Mouse (Mus musculus): ENCODE measurements around the gene Myo9b. TPM values are rescaled to one million over a fixed set of nuclear protein-coding genes. Genes with fewer than 3 reads are reported as not detected.

Myo9b gene
- total RNA-seq, 1 experiment: 36.1 TPM

GRCm38 (mm10) chr8:71297439-71297838 lies 24.9 kb downstream of the Myo9b start:
- Histone ChIP-seq H3K4me3 (ENCODE audit: insufficient read depth in 1 of 2, low read depth in 1 of 2, low read length in 2 of 2, poor library complexity in 1 of 2, severe bottlenecking in 1 of 2) (no peak overlapping the region), H3K36me3 (ENCODE audit: control insufficient read depth, insufficient read depth, low read length, poor library complexity, severe bottlenecking) (no peaks in the 10 kb centered on the region; the same call in 1 of the 2 replicates), H3K4me1 (ENCODE audit: control insufficient read depth in 2 of 2, insufficient read depth in 2 of 2, low read length in 2 of 2, poor library complexity in 1 of 2) (no peaks in the 10 kb centered on the region), H3K9me3 (ENCODE audit: control insufficient read depth, insufficient read depth, low read depth, low read length) (no peaks in the 10 kb centered on the region), H3K9ac (ENCODE audit: insufficient read depth, low read depth, low read length, poor library complexity, severe bottlenecking) (no peak overlapping the region), H3K27ac (ENCODE audit: insufficient read depth, low read depth, low read length, poor library complexity, severe bottlenecking) (no peak overlapping the region)
- in situ Hi-C loops (cut with MboI; ENCODE audit: low sequenced_read_pairs in 2 of 2, unreplicated experiment in 2 of 2): no loop called here
- DNase-seq (ENCODE audit: low read depth, low spot score): no peak
- TF ChIP-seq MAFK (IDR thresholded peaks at IDR 0.05; ENCODE audit: insufficient read depth, low read depth, low read length) (no peak), HCFC1 (IDR thresholded peaks at IDR 0.05; ENCODE audit: borderline replicate concordance, insufficient read depth, low read length) (no peak), ZNF384 (IDR thresholded peaks at IDR 0.05; ENCODE audit: low read depth, low read length) (no peak), ZC3H11A (IDR thresholded peaks at IDR 0.05; ENCODE audit: borderline replicate concordance, low read depth, low read length) (no peak), CHD2 (IDR thresholded peaks at IDR 0.05; ENCODE audit: low read depth, low read length) (no peak)

- in situ Hi-C loops (cut with MboI; ENCODE audit: low sequenced_read_pairs in 2 of 2, unreplicated experiment in 2 of 2): no loop called here
- Histone ChIP-seq H3K4me3 (ENCODE audit: insufficient read depth in 1 of 2, low read depth in 1 of 2, low read length in 2 of 2, poor library complexity in 1 of 2, severe bottlenecking in 1 of 2) (no peak overlapping the region), H3K9ac (ENCODE audit: insufficient read depth, low read depth, low read length, poor library complexity, severe bottlenecking) (no peak overlapping the region), H3K9me3 (ENCODE audit: control insufficient read depth, insufficient read depth, low read depth, low read length) (no peaks in the 10 kb centered on the region), H3K36me3 (ENCODE audit: control insufficient read depth, insufficient read depth, low read length, poor library complexity, severe bottlenecking) (no peaks in the 10 kb centered on the region; the same call in 1 of the 2 replicates), H3K4me1 (ENCODE audit: control insufficient read depth in 2 of 2, insufficient read depth in 2 of 2, low read length in 2 of 2, poor library complexity in 1 of 2) (no peaks in the 10 kb centered on the region), H3K27ac (ENCODE audit: insufficient read depth, low read depth, low read length, poor library complexity, severe bottlenecking) (no peak overlapping the region)
- no peak for DNase-seq (ENCODE audit: low read depth, low spot score)
- no peak for TF ChIP-seq ZNF384 (IDR thresholded peaks at IDR 0.05; ENCODE audit: low read depth, low read length)
- TF ChIP-seq HCFC1 (IDR thresholded peaks at IDR 0.05; ENCODE audit: borderline replicate concordance, insufficient read depth, low read length): no peak
- no peak for TF ChIP-seq CHD2 (IDR thresholded peaks at IDR 0.05; ENCODE audit: low read depth, low read length)
- TF ChIP-seq MAFK (IDR thresholded peaks at IDR 0.05; ENCODE audit: insufficient read depth, low read depth, low read length): no peak
- no peak for TF ChIP-seq ZC3H11A (IDR thresholded peaks at IDR 0.05; ENCODE audit: borderline replicate concordance, low read depth, low read length)
Measured at GRCm38 (mm10) chr8:71299716-71300115, 27.2 kb downstream of the Myo9b start.

- Histone ChIP-seq H3K9me3 (ENCODE audit: control insufficient read depth, insufficient read depth, low read depth, low read length) (no peaks in the 10 kb centered on the region), H3K4me1 (ENCODE audit: control insufficient read depth in 2 of 2, insufficient read depth in 2 of 2, low read length in 2 of 2, poor library complexity in 1 of 2) (peaks cover 0 to 2% of the 10 kb centered on the region in 2 experiments; a peak in 1 of 4 replicates), H3K9ac (ENCODE audit: insufficient read depth, low read depth, low read length, poor library complexity, severe bottlenecking) (no peak overlapping the region), H3K4me3 (ENCODE audit: insufficient read depth in 1 of 2, low read depth in 1 of 2, low read length in 2 of 2, poor library complexity in 1 of 2, severe bottlenecking in 1 of 2) (no peak overlapping the region), H3K27ac (ENCODE audit: insufficient read depth, low read depth, low read length, poor library complexity, severe bottlenecking) (no peak overlapping the region), H3K36me3 (ENCODE audit: control insufficient read depth, insufficient read depth, low read length, poor library complexity, severe bottlenecking) (no peaks in the 10 kb centered on the region; the same call in 1 of the 2 replicates)
- TF ChIP-seq ZC3H11A (IDR thresholded peaks at IDR 0.05; ENCODE audit: borderline replicate concordance, low read depth, low read length) (no peak), HCFC1 (IDR thresholded peaks at IDR 0.05; ENCODE audit: borderline replicate concordance, insufficient read depth, low read length) (no peak), MAFK (IDR thresholded peaks at IDR 0.05; ENCODE audit: insufficient read depth, low read depth, low read length) (no peak), ZNF384 (IDR thresholded peaks at IDR 0.05; ENCODE audit: low read depth, low read length) (no peak), CHD2 (IDR thresholded peaks at IDR 0.05; ENCODE audit: low read depth, low read length) (no peak)
- in situ Hi-C loops (cut with MboI; ENCODE audit: low sequenced_read_pairs in 2 of 2, unreplicated experiment in 2 of 2): no loop called here
- no peak for DNase-seq (ENCODE audit: low read depth, low spot score)
Measured at GRCm38 (mm10) chr8:71302788-71303187, 30.3 kb downstream of the Myo9b start.

- no peak for TF ChIP-seq ZC3H11A (IDR thresholded peaks at IDR 0.05; ENCODE audit: borderline replicate concordance, low read depth, low read length)
- in situ Hi-C loops (cut with MboI; ENCODE audit: low sequenced_read_pairs in 2 of 2, unreplicated experiment in 2 of 2): no loop called here
- H3K36me3 ChIP-seq (ENCODE audit: control insufficient read depth, insufficient read depth, low read length, poor library complexity, severe bottlenecking): no peaks in the 10 kb centered on the region; the same call in 1 of the 2 replicates
- H3K27ac ChIP-seq (ENCODE audit: insufficient read depth, low read depth, low read length, poor library complexity, severe bottlenecking): no peak overlapping the region
- DNase-seq (ENCODE audit: low read depth, low spot score): no peak
- no peak overlapping the region for H3K9ac ChIP-seq (ENCODE audit: insufficient read depth, low read depth, low read length, poor library complexity, severe bottlenecking)
- H3K4me1 ChIP-seq (ENCODE audit: control insufficient read depth in 2 of 2, insufficient read depth in 2 of 2, low read length in 2 of 2, poor library complexity in 1 of 2): peaks cover 0 to 2% of the 10 kb centered on the region in 2 experiments; a peak in 1 of 4 replicates
- no peaks in the 10 kb centered on the region for H3K9me3 ChIP-seq (ENCODE audit: control insufficient read depth, insufficient read depth, low read depth, low read length)
- H3K4me3 ChIP-seq (ENCODE audit: insufficient read depth in 1 of 2, low read depth in 1 of 2, low read length in 2 of 2, poor library complexity in 1 of 2, severe bottlenecking in 1 of 2): no peak overlapping the region
Measured at GRCm38 (mm10) chr8:71303632-71304031, 31.1 kb downstream of the Myo9b start.

GRCm38 (mm10) chr8:71305988-71306387 lies 33.5 kb downstream of the Myo9b start:
- H3K36me3 ChIP-seq (ENCODE audit: control insufficient read depth, insufficient read depth, low read length, poor library complexity, severe bottlenecking): no peaks in the 10 kb centered on the region; the same call in 1 of the 2 replicates
- in situ Hi-C loops (cut with MboI; ENCODE audit: low sequenced_read_pairs in 2 of 2, unreplicated experiment in 2 of 2): no loop called here
- H3K9ac ChIP-seq (ENCODE audit: insufficient read depth, low read depth, low read length, poor library complexity, severe bottlenecking): no peak overlapping the region
- H3K4me3 ChIP-seq (ENCODE audit: insufficient read depth in 1 of 2, low read depth in 1 of 2, low read length in 2 of 2, poor library complexity in 1 of 2, severe bottlenecking in 1 of 2): no peak overlapping the region
- no peak overlapping the region for H3K27ac ChIP-seq (ENCODE audit: insufficient read depth, low read depth, low read length, poor library complexity, severe bottlenecking)
- no peak for TF ChIP-seq HCFC1 (IDR thresholded peaks at IDR 0.05; ENCODE audit: borderline replicate concordance, insufficient read depth, low read length)
- no peak for TF ChIP-seq ZNF384 (IDR thresholded peaks at IDR 0.05; ENCODE audit: low read depth, low read length)
- TF ChIP-seq CHD2 (IDR thresholded peaks at IDR 0.05; ENCODE audit: low read depth, low read length): no peak
- no peak for TF ChIP-seq ZC3H11A (IDR thresholded peaks at IDR 0.05; ENCODE audit: borderline replicate concordance, low read depth, low read length)
- TF ChIP-seq MAFK (IDR thresholded peaks at IDR 0.05; ENCODE audit: insufficient read depth, low read depth, low read length): no peak
- DNase-seq (ENCODE audit: low read depth, low spot score): no peak
- H3K4me1 ChIP-seq (ENCODE audit: control insufficient read depth in 2 of 2, insufficient read depth in 2 of 2, low read length in 2 of 2, poor library complexity in 1 of 2): peaks cover 0 to 2% of the 10 kb centered on the region in 2 experiments; a peak in 1 of 4 replicates
- no peaks in the 10 kb centered on the region for H3K9me3 ChIP-seq (ENCODE audit: control insufficient read depth, insufficient read depth, low read depth, low read length)
